Mouse (Mus musculus): ENCODE measurements at regions not wholly inside any gene's neighbourhood (a gene's known extent, or its start where the extent isn't known, plus 50 kb on each side); places are given as distances from the start of the nearest gene placed in this dataset.
A peak's percentile ranks its signal among the peaks of the same experiment; 100 is the strongest.
"Not testable (repeated sequence)": the region's sequence is repeated elsewhere in the genome, so short reads cannot be mapped to it uniquely, and the experiment has no call there.

DNA sequence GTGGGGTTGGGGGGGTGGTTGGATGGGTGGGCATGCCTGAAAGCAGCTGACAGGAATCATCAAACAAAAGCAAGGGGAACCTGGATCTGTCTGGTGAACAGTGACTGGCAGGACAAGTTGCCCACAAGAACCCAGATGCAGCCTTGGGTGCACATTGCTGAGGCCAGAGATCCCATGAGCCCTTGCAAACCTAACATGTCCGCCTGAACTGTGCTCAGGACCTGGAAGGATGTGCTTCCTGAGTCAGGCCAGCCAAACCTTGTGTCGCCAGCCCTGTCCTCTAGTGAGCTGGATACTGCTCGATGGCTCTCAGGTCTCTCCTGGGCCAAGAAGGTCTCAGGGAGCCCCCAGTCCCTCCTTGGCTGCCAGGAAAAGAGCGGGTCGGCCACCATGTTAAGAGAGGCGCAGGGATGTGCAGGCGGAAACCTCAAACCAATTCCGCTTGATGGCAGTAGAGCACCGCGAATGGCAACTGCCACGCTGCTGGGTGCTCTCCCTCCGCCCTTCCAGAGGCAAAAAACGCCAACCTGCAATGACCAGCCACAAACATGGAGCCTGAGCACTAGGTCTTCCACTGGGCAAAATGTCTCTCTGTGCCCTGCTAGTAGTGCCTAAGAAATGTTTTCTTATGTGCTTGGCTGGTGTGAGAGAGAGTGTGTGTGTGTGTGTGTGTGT lies 140.2 kb downstream of the Pls3 start:
- DNase-seq (ENCODE audit: low spot score): peak; percentile 64
- intact Hi-C loops (cut with DNase I): not testable (repeated sequence)

DNA sequence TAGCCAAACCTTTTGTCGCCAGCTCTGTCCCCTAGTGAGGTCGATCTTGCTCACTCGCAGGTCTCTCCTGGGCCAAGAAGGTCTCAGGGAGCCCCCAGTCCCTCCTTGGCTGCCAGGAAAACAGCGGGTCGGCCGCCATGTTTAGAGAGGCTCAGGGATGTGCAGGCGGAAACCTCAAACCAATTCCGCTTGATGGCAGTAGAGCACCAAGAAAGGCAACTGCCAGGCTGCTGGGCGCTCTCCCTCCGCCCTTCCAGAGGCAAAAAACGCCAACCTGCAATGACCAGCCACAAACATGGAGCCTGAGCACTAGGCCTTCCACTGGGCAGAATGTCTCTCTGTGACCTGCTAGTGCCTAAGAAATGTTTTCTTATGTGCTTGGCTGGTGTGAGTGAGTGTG lies 141.3 kb downstream of the Pls3 start:
- peak; percentile 68 for DNase-seq (ENCODE audit: low spot score)
- intact Hi-C loops (cut with DNase I): not testable (repeated sequence)

DNA sequence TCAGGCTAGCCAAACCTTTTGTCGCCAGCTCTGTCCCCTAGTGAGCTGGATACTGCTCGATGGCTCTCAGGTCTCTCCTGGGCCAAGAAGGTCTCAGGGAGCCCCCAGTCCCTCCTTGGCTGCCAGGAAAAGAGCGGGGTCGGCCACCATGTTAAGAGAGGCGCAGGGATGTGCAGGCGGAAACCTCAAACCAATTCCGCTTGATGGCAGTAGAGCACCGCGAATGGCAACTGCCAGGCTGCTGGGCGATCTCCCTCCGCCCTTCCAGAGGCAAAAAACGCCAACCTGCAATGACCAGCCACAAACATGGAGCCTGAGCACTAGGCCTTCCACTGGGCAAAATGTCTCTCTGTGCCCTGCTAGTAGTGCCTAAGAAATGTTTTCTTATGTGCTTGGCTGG lies 145.2 kb downstream of the Pls3 start:
- intact Hi-C loops (cut with DNase I): not testable (repeated sequence)
- DNase-seq (ENCODE audit: low spot score): peak; percentile 45

- intact Hi-C loops (cut with DNase I): no loop called here
- no peak for DNase-seq (ENCODE audit: low spot score)
Measured at GRCm38 (mm10) chrX:75728507-75728906, 146.5 kb downstream of the Pls3 start.

- DNase-seq (ENCODE audit: low spot score); intact Hi-C loops (cut with DNase I): not testable (repeated sequence)
Measured at GRCm38 (mm10) chrX:75723542-75723941, 145.5 kb upstream of the Rab39b start.

DNA sequence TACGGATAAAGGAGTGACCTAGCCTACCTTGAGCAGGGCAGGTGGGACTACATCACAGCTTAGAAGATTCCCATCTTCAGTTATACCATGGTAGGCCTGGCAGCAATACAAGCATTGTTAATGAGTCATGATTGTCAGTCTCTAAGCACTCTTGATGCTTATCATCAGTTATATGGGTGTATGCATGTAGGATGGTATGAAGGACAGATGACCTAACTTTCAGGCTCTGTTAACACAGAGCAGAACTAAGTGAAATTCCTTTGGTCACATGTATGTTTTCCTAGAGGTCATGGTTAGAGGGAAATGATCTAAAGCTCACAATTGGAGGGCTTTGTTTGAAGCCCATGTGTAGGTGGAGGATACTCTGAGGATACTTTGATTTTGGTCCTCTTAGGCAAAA lies 121.9 kb upstream of the Rab39b start:
- DNase-seq (ENCODE audit: low spot score): no peak

GRCm38 (mm10) chrX:75675271-75675670 lies 97.2 kb upstream of the Rab39b start:
- intact Hi-C loops (cut with DNase I); DNase-seq (ENCODE audit: low spot score): not testable (repeated sequence)

More for the DNA sequence above, 121.9 kb upstream of the Rab39b start:
- intact Hi-C loops (cut with DNase I): no loop called here

- intact Hi-C loops (cut with DNase I): loop anchor here (5.0 kb wide), 1 partner anchor 528 kb away; no protein-coding TSS in a partner anchor
- DNase-seq (ENCODE audit: low spot score): peak; percentile 89
Measured at GRCm38 (mm10) chrX:75673920-75674665, 96.1 kb upstream of the Rab39b start.

- intact Hi-C loops (cut with DNase I): loop anchor here (5.0 kb wide), 1 partner anchor 529 kb away; no protein-coding TSS in a partner anchor
Measured at GRCm38 (mm10) chrX:75673586-75673919, 95.5 kb upstream of the Rab39b start.

DNA sequence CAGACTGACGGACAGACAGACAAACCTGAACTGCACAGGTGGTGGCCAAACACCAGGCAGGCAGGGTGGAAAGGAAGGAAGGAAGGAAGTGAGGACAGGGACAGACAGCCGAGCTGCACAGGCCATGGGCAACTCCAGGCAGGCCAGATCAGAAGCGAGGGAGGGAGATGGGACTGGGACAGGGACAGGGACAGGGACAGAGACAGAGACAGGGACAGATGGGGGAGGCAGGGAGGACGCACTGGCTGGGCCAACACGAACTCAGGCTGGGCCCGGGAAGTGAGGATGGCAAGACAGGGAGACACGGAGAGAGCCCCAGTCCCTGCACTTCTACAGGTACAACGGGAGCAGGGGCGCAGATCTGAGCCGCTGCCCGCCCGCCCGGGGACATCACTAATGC lies 94.9 kb upstream of the Rab39b start:
- intact Hi-C loops (cut with DNase I): loop anchor here (5.0 kb wide), 1 partner anchor 529 kb away; no protein-coding TSS in a partner anchor
- DNase-seq (ENCODE audit: low spot score): no peak

More at GRCm38 (mm10) chrX:75673586-75673919, 95.5 kb upstream of the Rab39b start:
- no peak for DNase-seq (ENCODE audit: low spot score)

- intact Hi-C loops (cut with DNase I): no loop called here
- DNase-seq (ENCODE audit: low spot score): no peak
Measured at GRCm38 (mm10) chrX:75667636-75668035, 89.6 kb upstream of the Rab39b start.

DNA sequence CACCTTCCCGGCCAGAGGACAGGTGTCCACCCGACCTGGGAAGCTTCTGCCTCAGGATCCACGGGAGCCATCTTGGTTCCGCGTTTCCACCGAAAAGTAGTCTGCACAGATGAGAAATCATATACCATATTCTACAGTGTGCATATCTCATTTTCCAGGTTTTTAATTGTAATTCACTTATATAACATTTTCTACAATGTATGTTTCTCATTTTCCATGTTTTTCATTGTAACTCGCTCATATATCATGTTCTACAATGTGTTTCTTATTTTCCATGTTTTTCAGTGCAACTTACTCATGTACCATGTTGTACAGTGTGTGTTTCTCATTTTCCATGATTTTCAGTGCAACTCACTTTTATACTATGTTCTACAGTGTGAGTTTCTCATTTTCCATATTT lies 65.4 kb upstream of the Rab39b start:
- intact Hi-C loops (cut with DNase I): no loop called here
- no peak for DNase-seq (ENCODE audit: low spot score)
